Mouse (Mus musculus): ENCODE measurements around the gene Ntpcr. TPM values are rescaled to one million over a fixed set of nuclear protein-coding genes. Genes with fewer than 3 reads are reported as not detected.
A peak's percentile ranks its signal among the peaks of the same experiment; 100 is the strongest.

Gene Ntpcr
- 10 to 100 TPM; 25.9 to 33.5 TPM for polyA plus RNA-seq (2017; shearing (Covaris generic))

DNA sequence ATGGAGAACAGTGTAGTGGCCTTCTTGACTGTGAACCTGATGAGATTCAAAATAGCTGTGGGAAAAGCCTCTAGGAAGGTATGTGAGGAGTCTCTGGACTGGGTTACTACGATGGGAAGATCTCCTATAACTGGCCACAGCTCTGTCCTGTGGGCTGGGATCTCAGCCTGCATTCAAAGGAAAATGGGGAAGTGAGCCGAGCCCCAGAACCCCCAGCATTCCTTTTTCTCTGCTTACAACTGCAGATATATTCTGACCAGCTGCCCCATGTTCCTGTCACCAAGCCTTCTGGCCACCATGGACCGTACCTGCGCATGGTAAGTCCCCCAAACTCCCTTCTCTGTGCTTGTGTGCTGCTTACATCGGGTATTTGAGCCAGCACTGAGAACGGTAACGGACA, at the start of gene Ntpcr:
Gene Ntpcr (plus strand): TSS at position 218 of the 400 bp plus-strand sequence.
- ATAC-seq: no peak

DNA sequence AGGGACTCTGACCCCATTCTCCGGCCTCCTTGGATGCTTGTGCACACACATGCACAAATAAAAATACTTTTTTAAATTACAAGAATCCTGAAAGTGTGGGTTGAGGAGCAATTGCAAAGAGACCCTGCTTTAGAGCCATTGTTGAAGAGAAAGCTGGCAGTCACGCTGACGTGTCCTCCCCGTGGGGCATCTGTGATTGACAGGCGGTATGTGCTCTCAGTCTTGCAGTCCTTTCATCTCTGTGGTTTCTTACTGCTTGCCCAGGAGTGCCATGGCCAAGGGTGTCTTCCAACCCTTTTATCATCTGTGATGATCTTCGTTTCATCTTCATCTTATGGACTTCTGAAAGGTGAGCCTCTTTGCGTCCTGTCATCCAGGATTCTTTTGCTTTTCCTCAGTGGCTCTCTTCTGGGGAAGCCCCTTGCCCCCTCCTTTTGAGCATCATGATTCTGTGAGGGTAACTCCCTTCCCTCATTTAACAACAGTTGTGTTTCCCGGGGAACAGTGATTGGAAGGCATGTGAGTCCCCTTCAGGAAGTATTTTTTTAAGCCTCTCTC, 48.8 kb upstream of the Ntpcr start:
- peak; percentile 11 for ATAC-seq

DNA sequence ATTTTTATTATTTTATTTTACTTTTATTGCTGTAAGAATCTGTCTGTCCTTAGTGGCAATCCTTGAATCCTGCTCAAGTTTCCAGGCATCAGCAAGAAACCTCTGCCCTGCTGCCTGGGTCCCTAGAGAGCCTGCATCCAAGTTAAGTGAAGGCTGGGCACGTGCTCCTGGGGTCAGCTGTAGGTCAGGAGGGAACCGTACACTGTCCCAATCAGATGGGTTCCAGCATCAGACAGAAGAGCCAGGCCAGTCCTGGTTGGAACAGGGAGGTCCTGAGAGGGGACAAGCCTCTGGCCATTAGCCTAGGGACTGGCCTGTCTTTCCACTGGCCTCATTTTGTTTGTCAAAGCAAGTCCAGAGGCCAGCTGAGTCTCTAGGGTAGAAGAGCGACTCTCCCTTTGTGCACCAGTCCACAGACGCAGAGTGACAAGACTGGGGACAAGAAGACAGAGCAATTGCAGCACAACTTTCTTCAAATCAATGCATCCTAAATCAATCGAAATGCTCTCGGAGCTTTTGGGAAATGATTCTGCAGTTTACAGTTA, 44.5 kb upstream of the Ntpcr start:
- ATAC-seq: no peak

DNA sequence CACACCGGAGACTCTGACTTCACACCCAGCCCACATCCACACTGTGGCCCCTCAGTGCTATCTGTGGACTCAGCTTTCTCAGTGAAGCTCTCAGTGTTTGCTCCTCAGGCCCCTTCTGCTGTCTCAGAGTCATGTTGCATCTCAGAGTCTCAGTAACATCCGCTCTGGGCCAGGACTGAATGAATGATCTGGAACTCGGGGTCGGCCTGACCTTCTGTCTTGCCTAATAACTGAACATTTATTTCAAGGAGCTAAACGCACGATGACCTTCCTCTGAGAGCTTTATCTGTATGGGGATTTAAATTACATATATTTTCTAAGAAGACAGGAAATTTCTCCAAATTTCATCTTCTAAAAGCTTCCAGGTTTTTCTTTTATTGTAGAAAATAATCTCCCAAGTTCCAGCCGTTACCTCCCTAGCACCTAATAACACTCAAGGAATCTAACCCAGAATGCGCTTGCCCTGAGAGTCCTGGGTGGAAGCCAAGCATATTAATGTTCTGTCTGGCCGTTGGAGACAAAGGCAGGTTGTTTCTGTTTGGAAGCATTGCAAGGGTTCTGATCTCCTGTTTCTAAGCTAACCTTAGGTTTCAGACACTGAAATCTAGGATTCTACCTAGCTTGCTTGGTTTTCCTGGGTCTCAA, 43.4 kb upstream of the Ntpcr start:
- no peak for ATAC-seq

DNA sequence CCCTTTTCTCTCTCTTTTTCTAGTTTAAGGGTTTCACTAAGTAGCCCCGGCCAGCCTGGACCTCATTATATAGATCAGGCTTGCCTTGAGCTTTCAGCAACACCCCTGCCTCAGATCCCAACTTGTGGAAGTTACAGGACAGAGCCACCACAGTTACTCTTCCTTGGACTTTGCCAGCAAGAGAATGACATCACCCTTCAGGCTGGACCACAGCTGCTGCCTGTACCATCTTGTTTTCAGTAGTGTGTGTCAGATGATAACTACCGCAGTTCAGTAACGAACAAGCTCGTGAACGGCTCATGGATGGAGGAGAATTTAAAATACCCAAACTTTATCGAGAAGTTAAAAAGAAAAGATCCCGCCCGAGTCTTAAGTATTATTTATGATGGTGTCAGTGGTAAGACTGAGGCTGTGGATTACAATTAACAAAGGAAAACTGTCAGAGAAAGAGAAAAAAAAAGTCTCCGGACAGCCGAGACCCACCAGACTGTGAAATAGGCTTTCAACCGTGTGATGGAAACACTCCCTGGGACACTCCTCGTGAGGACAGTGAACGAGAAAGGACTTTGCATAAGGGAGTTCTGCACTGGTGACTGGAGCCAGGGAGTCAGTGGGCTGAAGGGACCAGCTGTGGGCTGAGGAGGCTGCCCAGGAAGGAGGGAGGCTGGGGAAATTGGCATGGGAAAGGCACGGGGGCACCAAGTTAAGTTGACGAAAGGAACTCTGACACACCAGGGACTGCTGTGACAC, 39.4 kb upstream of the Ntpcr start:
- ATAC-seq: no peak

DNA sequence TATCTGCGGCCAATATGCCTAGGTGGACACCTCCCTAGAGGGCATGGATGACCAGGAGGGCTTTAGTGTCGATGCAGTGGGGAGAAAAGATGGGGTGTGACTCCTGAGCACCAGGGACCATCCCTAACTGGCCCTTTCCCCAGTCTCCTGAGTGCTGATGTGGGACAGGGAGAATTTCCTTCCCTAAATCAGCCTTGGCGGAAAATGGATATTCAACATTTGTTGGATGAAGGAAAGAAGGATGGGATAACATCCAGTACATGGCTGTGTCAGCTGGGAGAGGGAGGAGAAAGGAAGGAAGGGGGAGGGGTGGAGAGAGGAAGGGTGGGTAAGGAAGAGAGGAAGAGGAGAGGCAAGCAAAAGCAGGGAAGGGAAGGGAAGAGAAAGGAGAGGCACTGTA, 38.8 kb upstream of the Ntpcr start:
- ATAC-seq: no peak

DNA sequence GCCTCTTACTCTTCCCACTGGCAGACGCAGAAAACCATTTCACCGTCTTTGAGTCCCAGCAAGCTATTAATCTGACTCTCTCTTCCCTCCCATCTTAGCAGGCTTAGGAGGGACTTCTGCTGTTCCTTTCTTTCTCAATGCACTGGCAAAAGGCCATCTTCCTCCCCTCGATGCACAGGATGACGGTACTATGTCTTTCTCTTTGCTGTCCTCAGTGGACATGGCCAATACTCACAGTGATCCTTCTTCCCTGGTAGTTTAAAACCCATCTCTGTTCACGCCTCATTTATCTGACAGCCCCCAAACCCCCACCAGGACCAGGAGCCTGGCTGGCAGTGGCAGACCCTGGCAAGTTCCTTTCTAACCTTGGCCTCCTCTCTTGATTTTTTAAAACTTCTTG, 37.3 kb upstream of the Ntpcr start:
- ATAC-seq: no peak

DNA sequence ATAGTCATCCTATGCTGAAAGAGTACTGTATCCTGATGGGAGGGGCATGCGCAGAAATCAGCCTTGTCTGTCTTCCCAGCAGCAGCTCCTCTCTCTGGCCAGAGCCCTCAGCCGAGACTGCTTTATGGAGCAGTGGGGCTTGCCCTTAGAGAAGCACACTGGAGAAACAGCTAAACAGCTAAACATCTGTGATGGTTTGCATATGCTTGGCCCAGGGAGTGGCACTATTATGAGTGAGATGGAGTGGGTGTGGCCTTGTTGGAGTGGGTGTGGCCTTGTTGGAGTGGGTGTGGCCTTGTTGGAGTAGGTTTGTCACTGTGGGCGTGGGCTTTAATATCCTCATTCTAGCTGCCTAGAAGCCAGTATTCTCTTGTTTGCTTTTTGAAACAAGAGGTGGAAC, 36.6 kb upstream of the Ntpcr start:
- no peak for ATAC-seq

DNA sequence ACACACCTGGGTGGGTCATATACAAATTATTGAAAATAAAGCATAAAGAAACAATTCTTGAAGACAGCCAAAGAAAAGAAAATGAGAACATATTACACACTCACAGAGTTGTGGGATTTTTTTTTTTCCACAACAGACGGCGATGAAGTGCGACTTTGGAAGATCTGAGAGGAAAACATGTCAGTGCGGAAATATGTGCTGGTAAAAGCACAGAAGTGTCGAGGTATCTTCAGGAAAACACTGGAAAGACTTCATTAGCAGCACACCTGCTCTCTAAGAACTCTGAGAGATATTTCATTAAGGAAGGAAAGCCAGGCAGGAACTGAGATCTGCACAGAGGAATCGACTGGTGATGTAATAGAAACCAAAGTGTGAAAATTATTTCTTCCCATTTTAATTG, 33.8 kb upstream of the Ntpcr start:
- no peak for ATAC-seq

DNA sequence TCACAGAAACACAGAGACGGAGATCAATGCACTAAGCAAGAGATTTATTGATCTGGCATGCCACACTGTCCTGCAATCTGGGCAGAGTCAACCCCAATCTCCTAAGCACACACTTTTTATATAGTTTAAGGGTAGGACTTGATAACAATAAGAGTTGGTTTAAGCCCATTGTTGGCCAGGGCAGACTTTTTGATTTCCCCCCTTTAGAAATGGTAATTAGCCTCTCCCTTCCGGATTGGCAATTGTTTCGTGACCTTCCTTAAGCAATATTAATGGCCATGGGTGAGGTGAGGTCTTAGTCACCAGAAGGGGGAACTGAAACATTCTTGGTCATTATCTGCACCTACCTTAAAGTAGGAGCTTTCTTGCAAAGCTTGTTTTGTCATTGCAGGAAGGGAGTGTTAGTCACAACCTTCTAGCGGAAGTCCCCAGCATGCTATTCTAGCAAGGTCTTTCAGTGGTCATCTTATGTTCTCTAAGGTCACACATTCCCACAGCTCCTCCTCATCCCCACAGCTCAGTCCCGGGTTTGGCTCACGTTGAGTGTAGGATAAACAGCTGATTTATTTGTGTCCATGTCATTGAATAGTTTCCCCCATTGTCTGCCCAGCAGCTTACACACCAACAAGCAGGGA, 30.3 kb upstream of the Ntpcr start:
- no peak for ATAC-seq

DNA sequence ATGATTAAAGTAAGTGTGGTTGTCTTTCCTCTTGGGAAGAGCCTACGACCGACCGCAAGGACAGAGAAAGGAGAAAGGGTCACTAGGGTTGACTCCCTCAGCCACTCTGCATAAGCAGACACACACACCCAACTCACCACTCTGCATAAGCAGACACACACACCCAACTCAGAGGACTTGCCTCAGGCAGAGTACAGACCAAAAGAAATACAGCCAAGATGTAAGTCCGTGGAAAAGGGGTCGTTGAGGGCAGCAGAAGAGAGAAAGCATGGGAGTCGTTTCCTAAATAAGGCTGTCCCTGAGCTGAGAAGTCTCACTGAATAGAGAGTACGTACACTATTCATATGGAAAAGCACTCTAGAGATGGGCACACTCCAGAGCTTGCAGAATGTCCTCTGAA, 29.4 kb upstream of the Ntpcr start:
- no peak for ATAC-seq

DNA sequence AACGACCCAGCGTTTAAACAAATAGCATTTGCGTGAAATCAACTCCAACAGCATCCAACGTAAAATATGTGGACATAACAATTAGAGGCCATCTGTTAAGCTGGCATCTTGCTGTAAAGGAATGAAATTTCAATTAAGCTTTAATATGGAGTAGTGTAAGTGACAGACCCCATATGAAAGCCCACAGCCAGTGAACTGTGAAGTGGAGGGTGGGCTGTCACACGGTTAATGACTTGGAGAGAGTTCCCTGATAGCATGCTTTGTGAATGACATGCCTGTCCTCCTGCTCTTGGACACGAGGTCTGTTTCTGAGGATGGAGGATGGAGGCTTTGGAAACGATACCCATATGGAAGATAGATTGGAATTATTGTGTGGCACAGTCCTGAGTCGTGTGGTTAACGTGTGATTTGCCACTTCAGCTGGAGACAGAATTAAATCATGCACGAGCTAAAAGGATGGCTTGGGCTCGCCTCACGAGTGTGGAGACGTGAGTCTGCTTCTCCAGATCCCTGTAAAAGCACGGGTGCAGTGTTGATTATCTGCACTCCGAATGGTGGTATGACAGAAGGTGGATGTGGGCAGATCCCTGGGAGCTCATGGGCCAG, 26.8 kb upstream of the Ntpcr start:
- no peak for ATAC-seq

DNA sequence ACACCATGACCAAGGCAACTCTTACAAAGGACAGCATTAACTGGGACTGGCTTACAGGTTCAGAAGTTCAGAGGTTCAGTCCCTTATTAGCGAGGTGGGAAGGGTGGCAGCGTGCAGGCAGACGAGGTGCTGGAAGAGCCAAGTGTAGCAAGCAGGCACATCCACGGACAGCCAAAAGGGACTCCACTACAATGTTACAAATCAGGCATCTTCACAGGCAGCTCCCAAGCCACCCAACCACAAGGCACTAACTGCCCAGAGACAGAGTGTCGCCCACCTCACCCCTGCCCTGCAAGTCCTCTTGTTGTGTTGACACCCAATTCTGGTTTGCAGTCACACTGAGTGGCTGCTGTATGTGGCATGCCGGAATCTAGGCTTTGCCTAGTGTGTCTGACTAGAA, 25.3 kb upstream of the Ntpcr start:
- ATAC-seq: no peak

DNA sequence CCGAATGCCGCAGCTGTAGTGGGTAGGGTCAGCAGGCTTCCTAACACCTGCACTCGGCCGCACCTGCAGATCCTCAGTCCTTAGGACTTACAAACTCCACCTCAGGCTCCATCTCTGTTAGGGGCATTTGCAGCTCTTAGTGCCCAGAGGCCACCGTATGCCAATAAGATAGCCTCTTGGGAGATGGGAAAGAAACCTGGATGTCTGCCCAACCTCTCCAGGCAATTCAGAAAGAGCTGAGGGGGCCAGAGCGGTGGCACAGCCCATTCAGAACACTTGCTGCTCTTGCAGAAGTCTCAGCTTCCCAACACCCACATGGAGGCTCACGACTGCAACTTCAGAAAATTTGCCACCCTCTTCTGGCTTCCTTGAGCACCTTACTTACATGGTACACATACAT, 23.9 kb upstream of the Ntpcr start:
- no peak for ATAC-seq

DNA sequence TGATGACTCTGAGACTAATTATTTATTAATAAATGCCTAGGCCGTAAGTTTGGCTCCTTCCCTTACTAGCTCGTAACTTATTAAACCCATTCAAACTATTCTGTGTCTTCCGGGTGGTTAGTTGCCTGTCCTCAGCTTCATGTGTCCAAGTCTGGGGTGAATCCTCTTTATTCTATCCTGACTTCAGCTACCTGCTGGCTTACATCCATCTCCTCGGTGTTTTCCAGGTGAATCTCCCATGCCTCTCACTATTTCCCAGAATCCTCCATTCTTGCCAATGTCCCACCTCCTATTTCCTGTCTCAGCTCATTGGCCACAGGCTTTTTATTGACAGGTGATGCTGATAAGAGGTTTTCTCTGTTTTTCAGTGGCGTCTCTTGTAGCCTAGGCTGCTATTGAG, 20.6 kb upstream of the Ntpcr start:
- ATAC-seq: no peak

DNA sequence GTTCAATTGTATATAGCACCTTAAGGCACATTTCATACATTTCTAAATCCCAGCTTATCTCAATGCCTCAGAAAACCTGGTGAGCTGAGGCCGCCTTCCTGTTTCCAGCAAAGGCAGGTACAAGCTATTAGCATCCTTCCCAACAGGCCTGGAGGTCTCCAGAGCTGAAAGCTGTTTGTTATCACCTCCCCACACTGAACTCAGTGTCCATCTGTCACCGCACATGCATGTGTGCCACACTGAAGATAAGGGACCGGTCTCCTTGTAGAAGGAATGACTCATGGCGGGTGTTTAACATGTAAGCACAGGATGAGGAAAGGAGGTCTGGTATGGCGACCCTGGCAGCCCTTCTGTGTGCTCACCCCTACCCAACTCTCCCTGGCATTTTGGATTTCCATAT, 18.2 kb upstream of the Ntpcr start:
- no peak for ATAC-seq

DNA sequence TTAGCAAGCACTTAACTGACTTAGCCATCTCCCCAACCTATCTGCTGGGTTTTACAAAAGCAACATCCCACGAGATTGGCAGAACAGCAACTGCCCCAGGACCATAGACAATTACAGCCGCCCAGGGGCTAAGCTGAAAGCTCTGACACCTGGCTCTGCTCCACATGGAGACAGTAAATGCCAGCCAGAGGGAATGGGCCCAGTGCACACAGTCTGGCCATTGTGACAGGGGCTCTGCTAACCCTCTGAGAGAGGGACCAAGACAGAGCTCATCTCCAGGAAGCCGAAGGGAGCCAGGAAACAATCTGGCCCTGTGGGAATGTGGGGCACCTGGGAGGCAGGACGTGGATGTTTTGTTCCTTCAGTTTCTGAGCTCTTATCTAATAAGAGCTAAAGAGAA, 13.6 kb upstream of the Ntpcr start:
- no peak for ATAC-seq

DNA sequence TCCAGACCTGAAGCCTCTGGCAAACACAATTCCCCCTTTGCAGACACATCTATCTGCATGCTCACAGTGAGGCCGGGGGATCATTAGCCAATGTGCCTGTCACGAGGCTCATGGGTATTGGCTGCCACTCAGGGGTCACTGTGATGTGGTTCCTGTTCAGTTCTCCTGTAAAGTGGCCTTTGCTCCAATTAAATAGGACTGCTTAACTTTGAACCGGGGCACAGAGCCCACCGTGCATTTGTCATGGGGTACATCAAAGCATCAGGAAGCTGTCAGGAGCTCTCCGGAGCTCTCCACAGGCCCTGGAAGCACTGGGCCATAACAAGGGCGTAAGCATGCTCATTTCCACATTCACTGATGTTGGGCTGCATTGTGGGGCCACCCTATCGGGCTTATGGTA, 13.2 kb upstream of the Ntpcr start:
- ATAC-seq: no peak

DNA sequence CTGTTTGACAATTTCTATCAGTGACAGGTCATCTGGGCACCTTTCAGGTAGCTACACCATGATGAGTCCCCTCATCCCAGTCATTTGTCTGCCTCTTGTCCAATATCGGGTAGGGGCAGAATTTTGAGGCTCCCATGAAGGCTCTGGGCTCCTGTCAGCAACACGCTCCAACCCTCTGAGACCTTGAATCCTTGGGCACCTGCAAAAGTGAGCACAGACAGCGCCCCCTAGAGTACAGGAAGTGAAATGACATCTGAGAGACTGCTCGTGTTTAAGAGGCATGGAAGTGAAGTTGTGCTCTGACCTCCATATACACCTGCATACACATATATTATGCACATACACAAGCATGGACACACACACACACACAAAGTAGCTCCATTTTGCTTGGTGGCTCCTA, 10.8 kb upstream of the Ntpcr start:
- no peak for ATAC-seq

DNA sequence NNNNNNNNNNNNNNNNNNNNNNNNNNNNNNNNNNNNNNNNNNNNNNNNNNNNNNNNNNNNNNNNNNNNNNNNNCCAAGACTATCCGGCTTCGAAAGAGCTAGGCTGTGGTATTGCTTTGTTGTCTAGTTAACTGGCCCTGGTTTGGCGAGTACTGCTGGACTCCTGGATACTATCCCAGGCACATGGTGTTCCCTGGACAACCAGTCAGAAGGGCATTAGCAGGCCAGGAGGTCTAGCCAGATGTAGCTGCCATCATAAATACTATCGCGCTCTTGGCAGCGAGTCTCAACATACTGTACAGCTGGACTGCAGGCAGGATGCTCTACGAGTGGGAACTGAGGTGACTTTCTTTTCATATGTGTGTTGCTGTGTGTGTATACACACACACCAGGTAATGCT, 7.1 kb upstream of the Ntpcr start:
- ATAC-seq: no peak

DNA sequence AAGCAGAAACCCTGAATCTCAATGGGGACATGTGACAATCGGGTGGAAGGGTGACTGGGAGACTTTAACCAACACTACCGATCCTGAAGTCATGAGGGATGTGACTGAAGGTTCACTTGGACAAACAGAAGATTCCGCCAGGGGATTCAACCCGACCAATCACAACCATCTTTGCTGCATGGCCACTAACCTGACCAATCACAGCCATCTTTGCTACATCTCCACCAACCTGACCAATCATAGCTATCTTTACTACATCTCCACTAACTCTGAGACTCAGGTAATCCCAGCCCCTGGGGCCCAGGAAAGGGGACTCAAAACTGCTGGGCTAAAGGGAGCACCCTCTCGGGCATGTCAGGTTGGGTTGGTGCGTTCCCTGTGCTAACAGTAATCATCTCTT, 6.3 kb upstream of the Ntpcr start:
- no peak for ATAC-seq

DNA sequence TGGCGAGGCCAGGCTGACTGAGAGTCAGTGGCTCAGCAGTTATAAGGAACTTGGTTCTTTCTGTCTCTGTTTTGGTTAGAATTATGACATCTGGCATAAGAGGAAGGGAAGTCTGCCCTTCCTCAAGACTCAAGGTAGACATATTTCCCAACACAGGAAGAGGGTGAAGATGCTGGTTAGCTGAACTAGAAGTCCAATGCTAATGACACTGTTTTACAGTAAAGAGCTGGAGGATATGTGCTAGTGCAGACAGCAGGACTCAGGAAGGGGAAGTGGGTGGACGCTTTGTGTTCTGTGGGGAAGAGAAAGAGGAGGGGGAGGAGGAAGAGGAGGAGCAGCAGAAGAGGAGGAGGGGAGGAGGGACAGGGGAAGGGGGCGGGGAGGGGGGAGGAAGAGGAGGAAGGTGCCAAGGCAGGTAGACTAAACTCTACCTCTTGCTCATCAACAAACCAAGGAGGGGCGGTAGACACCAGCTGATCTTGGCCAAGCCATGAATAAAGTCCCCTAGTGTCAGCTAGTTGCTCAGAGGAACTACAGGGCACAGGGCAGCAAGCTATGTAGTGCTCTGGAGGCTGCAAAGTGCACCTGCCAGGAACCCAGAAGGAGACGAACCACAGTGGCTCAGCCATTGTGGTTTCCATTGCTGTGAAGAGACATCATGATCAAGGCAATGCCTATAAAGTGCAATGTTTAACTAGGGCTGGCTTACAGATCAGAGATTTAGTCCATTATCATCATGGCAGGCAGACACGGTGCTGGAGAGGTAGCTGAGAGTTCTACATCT, 4.5 kb upstream of the Ntpcr start:
- peak; percentile 81 for ATAC-seq
